Mouse (Mus musculus) liver, adult 2 months (tissue): Measurements from ENCODE around the gene Tmem170b. TPM values are rescaled to one million over a fixed set of nuclear protein-coding genes. Genes with fewer than 3 reads are reported as not detected.

Experiments
- DNase-seq: peaks from one replicate; pipeline ENCODE4 v3.0.0-alpha.2; 2011; ENCODE audit warnings: low read depth, low spot score; ENCODE audit errors: extremely low read depth
- H3K27ac ChIP-seq: fragments of 200-500 bp; replicated peaks from 2 replicates; pipeline ENCODE4 v1.5.1; 2012; ENCODE audit warnings: low read depth, mild to moderate bottlenecking, control low read depth, inconsistent platforms, low read length; ENCODE audit not compliant: insufficient read depth
- H3K27me3 ChIP-seq: fragments of 200-500 bp; 2 replicates; pipeline ENCODE4 v1.6.1; 2012; ENCODE audit warnings: mild to moderate bottlenecking, moderate library complexity, low read length, inconsistent platforms; ENCODE audit not compliant: control insufficient read depth, insufficient read depth
- H3K36me3 ChIP-seq: fragments of 200-500 bp; 2 replicates; pipeline ENCODE4 v1.6.1; 2012; ENCODE audit warnings: low read length, inconsistent platforms; ENCODE audit not compliant: control insufficient read depth, insufficient read depth
- H3K4me1 ChIP-seq: fragments of 200-500 bp; 2 replicates; pipeline ENCODE4 v1.6.1; 2011; ENCODE audit warnings: low read length; ENCODE audit not compliant: control insufficient read depth, insufficient read depth
- H3K4me3 ChIP-seq: fragments of 200-500 bp; 2 replicates; pipeline ENCODE4 v1.5.1; 2011; ENCODE audit warnings: low read depth, mild to moderate bottlenecking, control low read depth, low read length, moderate library complexity; ENCODE audit not compliant: insufficient read depth
- H3K79me2 ChIP-seq: fragments of 200-500 bp; 2 replicates; pipeline ENCODE4 v1.6.1; 2012; ENCODE audit warnings: inconsistent platforms, mild to moderate bottlenecking, low read length, moderate library complexity; ENCODE audit not compliant: control insufficient read depth, insufficient read depth
- H3K9ac ChIP-seq: fragments of 200-500 bp; 2 replicates; pipeline ENCODE4 v1.6.1; 2012; ENCODE audit warnings: low read depth, mild to moderate bottlenecking, control low read depth, inconsistent platforms, low read length
- CTCF ChIP-seq: fragments of 200-500 bp; IDR thresholded peaks from 2 replicates; pipeline ENCODE4 v1.5.1; 2011; ENCODE audit warnings: low read depth, low read length, control low read depth
- POLR2A ChIP-seq: fragments of 200-500 bp; IDR thresholded peaks from 2 replicates; pipeline ENCODE4 v1.6.1; 2011; ENCODE audit warnings: low read length, control low read depth; ENCODE audit not compliant: insufficient read depth; ENCODE audit errors: extremely low read depth
- WGBS: fragments of 180-500 bp; shearing (Covaris S2); methylation state at CpG from one replicate; pipeline ENCODE4 v1.1.7; 2018; 5-methylcytosine and 5-hydroxymethylcytosine counted together
- polyA plus RNA-seq: library from polyadenylated mRNA; depleted of rRNA; stranded (reverse); fragments of >200 nt; gene quantifications from 2 replicates; pipeline ENCODE4 v1.2.3, GENCODE M21; 2012; rRNA removed
- total RNA-seq: library from RNA; depleted of rRNA; stranded (reverse); fragments of >200 nt; gene quantifications from 2 replicates; pipeline ENCODE4 v1.2.3, GENCODE M21; 2014; rRNA removed

Gene Tmem170b
- total RNA-seq (9.5 and 11.4 TPM in 2 replicates), polyA plus RNA-seq (4.4 and 5.6 TPM in 2 replicates)

GRCm38 (mm10) chr13:41605099-41606010 is at the start of gene Tmem170b:
Gene Tmem170b (plus strand): TSS chr13:41605907.
- Histone ChIP-seq H3K9ac (peak within 1 kb of the TSS; percentile 98), H3K27me3 (no peaks in the 10 kb centered on the region), H3K36me3 (no peaks in the 10 kb centered on the region), H3K4me1 (peaks cover 3% of the 10 kb centered on the region; the same call in 1 of the 2 replicates), H3K4me3 (peak within 1 kb of the TSS; percentile 98), H3K27ac (peak within 1 kb of the TSS; percentile 98), H3K79me2 (peaks cover 8% of the 10 kb centered on the region)
- peak; percentile 73 for TF ChIP-seq POLR2A
- TF ChIP-seq CTCF, result no peak
- DNase-seq, result peak; percentile 89
- under 1% methylated on average over 87 of the region's 87 CpGs for whole genome bisulfite sequencing

GRCm38 (mm10) chr13:41561024-41561423 is 44.7 kb upstream of the Tmem170b start:
- TF ChIP-seq POLR2A (no peak), CTCF (no peak)
- WGBS, result 90% methylated on average over 4 of the region's 4 CpGs
- no peaks in the 10 kb centered on the region for H3K27me3 ChIP-seq
- no peak overlapping the region for H3K27ac ChIP-seq
- no peak for DNase-seq
- no peaks in the 10 kb centered on the region for H3K4me1 ChIP-seq
- H3K4me3 ChIP-seq, result no peak overlapping the region
- H3K79me2 ChIP-seq, result no peaks in the 10 kb centered on the region
- H3K9ac ChIP-seq, result no peak overlapping the region
- no peaks in the 10 kb centered on the region for H3K36me3 ChIP-seq

GRCm38 (mm10) chr13:41568421-41568820 is 37.3 kb upstream of the Tmem170b start:
- H3K79me2 ChIP-seq, result no peaks in the 10 kb centered on the region
- DNase-seq, result no peak
- 92% methylated on average over 3 of the region's 3 CpGs for WGBS
- no peaks in the 10 kb centered on the region for H3K27me3 ChIP-seq
- TF ChIP-seq CTCF, result no peak
- TF ChIP-seq POLR2A, result no peak
- H3K4me1 ChIP-seq, result peaks cover 3% of the 10 kb centered on the region; the same call in 1 of the 2 replicates
- no peak overlapping the region for H3K9ac ChIP-seq
- H3K36me3 ChIP-seq, result no peaks in the 10 kb centered on the region
- no peak overlapping the region for H3K27ac ChIP-seq
- H3K4me3 ChIP-seq, result no peak overlapping the region

GRCm38 (mm10) chr13:41568926-41569325 is 36.8 kb upstream of the Tmem170b start:
- H3K79me2 ChIP-seq, result no peaks in the 10 kb centered on the region
- H3K27me3 ChIP-seq, result no peaks in the 10 kb centered on the region
- H3K27ac ChIP-seq, result no peak overlapping the region
- WGBS, result 83% methylated on average over 8 of the region's 8 CpGs
- H3K4me1 ChIP-seq, result peaks cover 3% of the 10 kb centered on the region; the same call in 1 of the 2 replicates
- no peak overlapping the region for H3K9ac ChIP-seq
- H3K4me3 ChIP-seq, result no peak overlapping the region
- TF ChIP-seq CTCF, result no peak
- no peak for TF ChIP-seq POLR2A
- no peak for DNase-seq
- no peaks in the 10 kb centered on the region for H3K36me3 ChIP-seq

GRCm38 (mm10) chr13:41569776-41570175 is 35.9 kb upstream of the Tmem170b start:
- Histone ChIP-seq H3K36me3 (no peaks in the 10 kb centered on the region), H3K79me2 (no peaks in the 10 kb centered on the region), H3K9ac (no peak overlapping the region), H3K4me3 (no peak overlapping the region), H3K27ac (no peak overlapping the region), H3K27me3 (no peaks in the 10 kb centered on the region), H3K4me1 (peaks cover 3% of the 10 kb centered on the region; the same call in 1 of the 2 replicates)
- TF ChIP-seq POLR2A (no peak), CTCF (no peak)
- DNase-seq, result no peak
- WGBS, result 81% methylated on average over 3 of the region's 3 CpGs
